Mouse (Mus musculus) heart, embryonic 11.5 days (tissue): Measurements from ENCODE around the gene Lgals2. TPM values are rescaled to one million over a fixed set of nuclear protein-coding genes. Genes with fewer than 3 reads are reported as not detected.

Experiments used
- ATAC-seq: fragments of 200-750 bp; cut with Nextera tagmentation; replicated peaks from 2 replicates; pipeline ENCODE4 v1.8.0; 2017; ENCODE audit warnings: moderate library complexity; ENCODE audit not compliant: insufficient number of reproducible peaks, low FRiP score, low TSS enrichment
- H3K27ac ChIP-seq: fragments of 300-500 bp; sonication (generic); 2 replicates; pipeline ENCODE4 v1.5.1; 2014; ENCODE audit warnings: mild to moderate bottlenecking, low read depth, low read length
- H3K27me3 ChIP-seq: fragments of 300-500 bp; sonication (generic); 2 replicates; pipeline ENCODE4 v1.6.1; 2014; ENCODE audit warnings: mild to moderate bottlenecking, low read length, mixed read lengths; ENCODE audit not compliant: control insufficient read depth, insufficient read depth
- H3K36me3 ChIP-seq: fragments of 300-500 bp; sonication (generic); 2 replicates; pipeline ENCODE4 v1.6.1; 2014; ENCODE audit warnings: mild to moderate bottlenecking, low read length, moderate library complexity, mixed read lengths; ENCODE audit not compliant: control insufficient read depth, insufficient read depth
- H3K4me1 ChIP-seq: fragments of 300-500 bp; sonication (generic); 2 replicates; pipeline ENCODE4 v1.6.1; 2014; ENCODE audit warnings: low read length; ENCODE audit not compliant: control insufficient read depth, insufficient read depth
- H3K4me2 ChIP-seq: fragments of 300-500 bp; sonication (generic); 2 replicates; pipeline ENCODE4 v1.6.1; 2014; ENCODE audit warnings: mild to moderate bottlenecking, moderate library complexity
- H3K4me3 ChIP-seq: fragments of 300-500 bp; sonication (generic); 2 replicates; pipeline ENCODE4 v1.5.1; 2014; ENCODE audit warnings: low read depth, low read length
- H3K9ac ChIP-seq: fragments of 300-500 bp; sonication (generic); 2 replicates; pipeline ENCODE4 v1.6.1; 2014; ENCODE audit warnings: mild to moderate bottlenecking, low read depth, low read length, moderate library complexity
- H3K9me3 ChIP-seq: fragments of 300-500 bp; sonication (generic); replicated peaks from 2 replicates; pipeline ENCODE4 v1.6.1; 2016; ENCODE audit warnings: low read length; ENCODE audit not compliant: control insufficient read depth
- WGBS: fragments of 180-500 bp; shearing (Covaris S2); extraction: QIAGEN DNeasy Blood & Tissue Kit; methylation state at CpG from one replicate; pipeline ENCODE4 v1.1.7; 2014; ENCODE audit not compliant: insufficient replicate concordance; 5-methylcytosine and 5-hydroxymethylcytosine counted together
- polyA plus RNA-seq: library from polyadenylated mRNA; unstranded; fragments of >200 nt; fragmentation: Nextera tagmentation; extraction: Ambion mirVana; gene quantifications from 2 replicates; pipeline ENCODE4 v1.2.1, GENCODE M21; 2014

Gene Lgals2
- polyA plus RNA-seq, 1 experiment from 2014 or later: 0.49 TPM

DNA sequence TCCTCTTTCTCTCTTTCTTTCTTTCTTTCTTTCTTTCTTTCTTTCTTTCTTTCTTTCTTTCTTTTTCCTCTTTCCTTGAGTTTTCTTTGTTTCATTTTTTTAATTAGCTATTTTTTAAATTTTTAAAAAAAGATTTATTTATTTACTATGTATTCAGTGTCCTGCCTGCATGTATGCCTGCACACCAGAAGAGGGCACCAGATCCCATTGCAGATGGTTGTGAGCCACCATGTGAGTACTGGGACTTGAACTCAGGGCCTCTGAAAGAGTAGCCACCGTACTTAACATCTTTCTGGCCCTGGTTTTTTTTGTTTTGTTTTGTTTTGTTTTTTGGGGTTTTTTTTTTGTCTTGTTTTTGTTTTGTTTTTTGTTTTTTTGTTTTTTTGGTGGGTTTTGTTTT is 25.7 kb downstream of the Lgals2 start:
- Histone ChIP-seq H3K27me3 (peaks cover 2% of the 10 kb centered on the region; the same call in 1 of the 2 replicates), H3K4me1 (peaks cover 34% of the 10 kb centered on the region), H3K4me2 (no peak overlapping the region), H3K4me3 (no peak overlapping the region), H3K36me3 (no peaks in the 10 kb centered on the region), H3K9me3 (no peaks in the 10 kb centered on the region), H3K27ac (no peak overlapping the region), H3K9ac (no peak overlapping the region)
- ATAC-seq: no peak
- WGBS: 82% methylated on average over 1 of the region's 1 CpGs

DNA sequence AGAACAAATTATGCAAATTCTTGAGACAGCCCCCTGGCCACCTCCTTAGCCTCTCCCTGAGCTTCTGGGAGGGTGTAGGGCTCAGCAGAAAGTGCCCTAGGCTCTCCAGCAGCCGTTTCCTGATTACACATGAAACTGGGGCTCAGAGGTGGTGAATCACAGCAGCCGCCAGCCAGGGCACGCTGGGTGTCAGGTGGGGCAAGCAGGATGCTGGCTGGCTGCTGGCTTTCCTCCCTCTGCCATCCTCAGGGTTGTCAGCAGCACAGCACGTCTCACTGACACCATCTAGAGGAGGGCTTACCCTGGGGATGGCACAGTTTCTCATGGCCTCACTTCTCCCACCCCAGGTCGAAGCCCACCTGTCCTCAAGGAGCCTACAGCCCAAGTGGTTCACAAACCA is 27.0 kb downstream of the Lgals2 start:
- no peak overlapping the region for H3K27ac ChIP-seq
- no peak for ATAC-seq
- no peak overlapping the region for H3K4me2 ChIP-seq
- H3K9ac ChIP-seq: no peak overlapping the region
- no peaks in the 10 kb centered on the region for H3K36me3 ChIP-seq
- H3K9me3 ChIP-seq: no peaks in the 10 kb centered on the region
- H3K27me3 ChIP-seq: peaks cover 2% of the 10 kb centered on the region; the same call in 1 of the 2 replicates
- 10% methylated on average over 5 of the region's 5 CpGs for WGBS
- H3K4me1 ChIP-seq: peaks cover 26% of the 10 kb centered on the region
- no peak overlapping the region for H3K4me3 ChIP-seq

DNA sequence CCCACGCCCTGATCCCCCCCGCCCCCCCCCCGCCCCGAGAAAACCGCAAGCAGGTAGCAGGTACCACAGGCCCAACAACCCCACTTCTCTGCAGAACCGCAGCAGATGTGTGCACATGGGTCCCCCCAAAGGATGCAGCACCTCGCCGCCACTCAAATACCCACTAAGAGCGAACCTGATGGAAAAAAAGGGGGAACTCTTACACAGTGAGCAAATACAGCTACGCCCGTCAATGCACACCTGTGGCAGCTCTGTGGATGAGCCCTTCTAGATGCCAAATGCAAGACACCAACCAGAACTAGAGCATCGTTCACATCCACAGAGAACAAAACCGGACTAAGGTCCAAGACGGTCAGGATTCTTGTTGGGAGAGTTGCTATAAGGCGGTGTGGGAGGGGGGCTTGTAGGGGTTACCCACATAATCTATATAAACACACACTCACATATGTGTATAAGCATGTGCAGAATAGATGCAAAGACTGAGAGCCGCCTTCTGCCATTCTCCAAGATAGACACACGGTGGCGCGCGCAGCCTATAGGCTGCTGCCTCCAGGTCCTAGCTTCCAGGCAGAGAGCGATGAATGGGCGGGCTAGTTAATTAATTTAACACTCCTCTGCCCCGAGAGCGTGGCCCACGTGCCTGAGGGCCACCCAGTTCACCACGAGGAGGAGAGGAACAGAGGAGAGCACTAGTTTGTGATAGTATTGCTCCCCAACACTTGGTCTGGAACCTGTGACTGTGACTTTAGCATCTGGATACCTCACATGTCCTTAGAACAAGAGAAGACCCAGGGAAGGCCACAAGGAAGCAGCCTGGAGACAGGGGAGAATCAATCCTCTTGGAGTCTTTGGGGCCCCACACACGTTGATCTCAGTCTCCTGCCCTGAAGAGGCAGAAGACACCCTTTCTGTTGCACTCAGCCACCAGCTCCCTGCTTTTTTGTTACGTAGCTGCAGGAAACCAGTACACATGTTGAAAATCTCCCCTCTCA is 28.8 kb downstream of the Lgals2 start:
- Histone ChIP-seq H3K9ac (no peak overlapping the region), H3K36me3 (no peaks in the 10 kb centered on the region), H3K4me2 (no peak overlapping the region), H3K9me3 (no peaks in the 10 kb centered on the region), H3K4me1 (peaks cover 9% of the 10 kb centered on the region), H3K27me3 (peaks cover 2% of the 10 kb centered on the region; the same call in 1 of the 2 replicates), H3K4me3 (no peak overlapping the region), H3K27ac (no peak overlapping the region)
- 19% methylated on average over 28 of the region's 28 CpGs for WGBS
- ATAC-seq: 0 out of 2 replicates have a peak, but pooled peaks have one; percentile 49

DNA sequence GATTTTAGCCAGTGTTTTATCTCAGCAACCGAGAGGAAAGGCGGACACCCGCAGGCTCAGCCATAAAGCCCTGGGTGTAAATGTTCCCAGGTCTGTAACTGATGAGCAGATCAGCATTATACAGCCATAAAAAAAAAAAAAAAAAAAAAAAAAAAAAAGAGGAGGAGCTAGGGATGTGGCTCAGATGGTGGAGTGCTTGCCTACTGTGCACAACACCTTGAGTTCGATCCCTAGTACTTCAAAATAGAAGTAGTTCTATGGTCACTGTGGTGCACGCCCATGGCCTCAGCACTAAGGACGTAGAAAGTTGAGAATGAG is 39.3 kb downstream of the Lgals2 start:
- Histone ChIP-seq H3K4me3 (no peak overlapping the region), H3K9me3 (no peaks in the 10 kb centered on the region), H3K27ac (no peak overlapping the region), H3K36me3 (no peaks in the 10 kb centered on the region), H3K9ac (no peak overlapping the region), H3K4me2 (no peak overlapping the region), H3K4me1 (0 out of 2 replicates have a peak, but pooled peaks cover 6% of the 10 kb centered on the region), H3K27me3 (no peaks in the 10 kb centered on the region)
- WGBS: 46% methylated on average over 6 of the region's 6 CpGs
- no peak for ATAC-seq

DNA sequence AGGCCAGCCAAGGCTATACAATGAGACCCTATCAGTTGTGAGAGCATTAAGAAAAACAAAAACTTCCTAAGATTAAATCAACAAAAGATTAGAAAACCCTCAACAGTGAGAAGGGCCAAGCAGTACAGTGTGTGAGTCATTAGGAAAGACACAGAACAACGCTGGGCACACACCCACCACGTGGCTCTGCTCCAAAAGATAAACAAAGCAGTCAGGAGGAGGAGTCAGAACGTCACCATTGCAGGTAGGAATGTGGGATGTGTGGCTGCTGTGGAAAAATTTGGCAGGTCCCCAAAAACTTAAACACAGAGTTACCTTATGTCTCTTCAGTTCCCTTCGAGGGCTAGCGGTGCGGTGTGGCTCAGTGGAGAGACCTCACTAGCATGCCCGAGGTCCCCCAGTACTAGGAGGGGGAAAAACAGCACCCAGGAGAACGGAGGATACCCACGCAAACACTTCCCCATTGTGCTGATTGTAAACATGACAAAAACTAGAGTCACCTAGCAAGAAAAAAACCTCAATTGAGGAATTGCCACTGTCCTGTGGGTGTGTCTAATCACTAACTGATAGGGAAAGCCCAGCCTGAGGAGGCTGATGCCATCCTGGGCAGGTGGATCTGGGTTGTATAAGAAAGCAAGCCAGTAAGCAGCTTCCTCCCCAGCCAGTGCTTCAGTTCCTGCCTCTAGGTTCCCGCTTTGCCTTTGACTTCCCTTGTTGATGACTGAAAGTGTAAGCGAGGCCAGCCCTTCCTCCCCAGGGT is 39.8 kb downstream of the Lgals2 start:
- Histone ChIP-seq H3K9ac (no peak overlapping the region), H3K9me3 (no peaks in the 10 kb centered on the region), H3K27me3 (no peaks in the 10 kb centered on the region), H3K4me3 (no peak overlapping the region), H3K27ac (no peak overlapping the region), H3K4me1 (0 out of 2 replicates have a peak, but pooled peaks cover 6% of the 10 kb centered on the region), H3K4me2 (no peak overlapping the region), H3K36me3 (no peaks in the 10 kb centered on the region)
- ATAC-seq: 0 out of 2 replicates have a peak, but pooled peaks have one; percentile 55
- 41% methylated on average over 11 of the region's 11 CpGs for WGBS

DNA sequence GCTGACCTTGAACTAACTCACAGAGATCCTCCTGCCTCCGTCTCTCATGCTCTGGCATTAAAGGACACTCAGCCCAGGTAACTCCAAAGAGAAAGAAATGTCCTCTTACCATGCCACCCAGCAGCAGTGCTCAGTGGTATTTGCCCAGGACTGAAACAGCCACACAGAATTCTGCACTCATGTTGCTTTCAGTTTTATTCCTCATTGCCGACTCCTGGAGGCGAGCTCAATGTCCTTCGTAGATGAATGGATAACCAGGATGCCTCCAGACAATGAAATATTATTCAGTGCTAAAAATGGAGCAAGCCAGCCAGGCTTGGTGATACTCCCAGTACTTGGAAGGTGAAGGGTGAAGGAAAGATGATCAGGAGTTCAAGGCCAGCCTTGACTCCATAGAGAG is 41.7 kb downstream of the Lgals2 start:
- 0 out of 2 replicates have a peak, but pooled peaks cover 6% of the 10 kb centered on the region for H3K4me1 ChIP-seq
- H3K9ac ChIP-seq: no peak overlapping the region
- no peak overlapping the region for H3K27ac ChIP-seq
- H3K4me2 ChIP-seq: no peak overlapping the region
- no peak overlapping the region for H3K4me3 ChIP-seq
- 86% methylated on average over 4 of the region's 4 CpGs for WGBS
- no peaks in the 10 kb centered on the region for H3K36me3 ChIP-seq
- H3K9me3 ChIP-seq: no peaks in the 10 kb centered on the region
- no peaks in the 10 kb centered on the region for H3K27me3 ChIP-seq
- ATAC-seq: no peak

DNA sequence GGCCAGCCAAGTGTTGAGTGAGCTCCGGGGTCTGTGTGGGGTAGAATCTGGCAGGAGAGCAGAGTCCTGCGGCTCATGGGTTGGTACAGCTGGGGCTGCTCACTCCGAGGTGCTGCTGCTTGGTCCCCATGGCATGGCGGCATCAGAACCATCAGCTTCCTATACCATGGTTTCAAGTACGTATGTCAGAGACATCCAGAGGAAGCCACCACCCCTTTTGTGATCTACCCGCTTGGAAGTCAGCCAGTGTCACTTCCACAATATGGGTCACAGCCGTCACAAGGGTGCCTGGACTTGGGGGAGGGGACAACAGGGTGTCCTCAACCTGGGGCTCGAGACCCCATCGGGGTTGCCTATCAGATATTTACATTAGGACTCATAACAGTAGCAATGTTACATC is 45.2 kb downstream of the Lgals2 start:
- 68% methylated on average over 9 of the region's 9 CpGs for WGBS
- no peak for ATAC-seq
- H3K9ac ChIP-seq: no peak overlapping the region
- no peak overlapping the region for H3K4me2 ChIP-seq
- no peak overlapping the region for H3K4me3 ChIP-seq
- peaks cover 7% of the 10 kb centered on the region for H3K4me1 ChIP-seq
- H3K27ac ChIP-seq: no peak overlapping the region
- H3K27me3 ChIP-seq: no peaks in the 10 kb centered on the region
- H3K9me3 ChIP-seq: no peaks in the 10 kb centered on the region
- H3K36me3 ChIP-seq: no peaks in the 10 kb centered on the region

DNA sequence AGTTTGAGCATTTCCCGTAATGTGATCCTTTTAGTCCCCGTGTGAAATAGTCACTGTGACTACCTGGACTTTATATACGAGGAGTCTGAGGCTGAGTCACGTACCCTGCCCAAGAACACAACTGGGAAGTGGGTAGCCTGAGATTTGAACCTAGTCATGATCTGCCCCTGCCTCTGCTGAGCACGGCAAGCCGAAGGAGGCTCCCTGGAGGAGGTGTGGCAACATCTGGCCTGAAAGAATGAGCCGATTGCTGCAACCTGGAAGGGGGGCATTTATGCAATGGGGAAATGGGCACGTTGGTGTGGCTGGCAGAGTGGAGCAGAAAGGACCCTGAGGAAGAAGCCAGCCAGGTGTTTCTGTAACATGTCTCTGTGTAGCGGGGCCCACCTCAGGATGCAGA is 45.6 kb downstream of the Lgals2 start:
- Histone ChIP-seq H3K4me1 (peaks cover 7% of the 10 kb centered on the region), H3K36me3 (no peaks in the 10 kb centered on the region), H3K27me3 (peaks cover 2% of the 10 kb centered on the region; the same call in 1 of the 2 replicates), H3K4me2 (no peak overlapping the region), H3K9me3 (no peaks in the 10 kb centered on the region), H3K9ac (no peak overlapping the region), H3K27ac (no peak overlapping the region), H3K4me3 (no peak overlapping the region)
- 48% methylated on average over 9 of the region's 9 CpGs for WGBS
- no peak for ATAC-seq
